Mouse (Mus musculus): ENCODE results near the gene Ptgdr.
"Not testable (repeated sequence)": the region's sequence is repeated elsewhere in the genome, so short reads cannot be mapped to it uniquely, and the experiment has no call there.

The Ptgdr gene

GRCm38 (mm10) chr14:44858868-44859613 lies at the start of gene Ptgdr:
Gene Ptgdr (minus strand): TSS chr14:44859375.
- DNase-seq (ENCODE audit: low spot score in 2 of 2): no peak

GRCm38 (mm10) chr14:44907774-44908173 lies 48.6 kb upstream of the Ptgdr start:
- no peak for DNase-seq (ENCODE audit: low spot score in 2 of 2)

DNA sequence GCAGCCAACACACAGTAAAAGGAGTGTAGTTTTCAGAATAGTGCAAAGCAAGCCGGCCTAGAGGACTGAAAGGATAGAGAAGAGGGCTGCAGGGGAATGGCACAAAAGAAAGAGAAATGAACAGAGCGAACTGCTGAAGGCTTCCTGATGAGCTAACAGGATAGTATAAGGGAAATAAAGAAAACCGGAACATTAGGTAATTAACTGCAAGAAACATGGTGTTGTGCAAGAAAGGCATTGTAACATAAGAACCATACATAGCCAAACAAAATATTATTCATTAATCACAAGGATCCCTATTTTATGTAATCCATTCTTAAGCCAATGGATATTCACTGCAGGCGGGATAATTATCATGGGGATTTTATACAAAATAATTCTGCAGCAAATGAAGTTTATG lies 45.0 kb upstream of the Ptgdr start:
- no peak for DNase-seq (ENCODE audit: low spot score in 2 of 2)

DNA sequence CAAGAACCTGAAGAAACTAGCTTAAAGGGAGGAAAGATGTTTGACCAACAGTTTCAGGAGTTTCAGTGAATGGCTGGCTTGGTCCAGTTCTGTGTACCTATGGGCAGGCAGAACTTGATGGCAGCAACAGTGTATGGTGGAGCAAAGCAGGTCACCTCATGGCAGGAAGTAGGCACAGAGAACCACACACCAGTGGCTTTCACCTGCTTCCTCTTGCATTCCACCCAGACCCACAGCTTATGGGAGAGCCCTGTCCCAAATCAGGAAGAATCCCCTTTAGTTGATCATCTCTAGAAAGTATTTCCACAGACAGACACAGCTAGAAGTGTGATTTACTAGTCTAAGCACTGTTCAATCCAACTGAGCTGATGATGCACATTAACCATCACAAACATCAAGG lies 42.6 kb upstream of the Ptgdr start:
- not testable (repeated sequence) for DNase-seq (ENCODE audit: low spot score in 2 of 2)

- DNase-seq (ENCODE audit: low spot score in 2 of 2): no peak
Observed at GRCm38 (mm10) chr14:44891387-44892132, 32.4 kb upstream of the Ptgdr start.

GRCm38 (mm10) chr14:44869686-44870085 lies 10.5 kb upstream of the Ptgdr start:
- DNase-seq (ENCODE audit: low spot score in 2 of 2): peak in 1 of 2 experiments; percentile 52

GRCm38 (mm10) chr14:44865661-44866060 lies 6.5 kb upstream of the Ptgdr start:
- peak in 1 of 2 experiments; percentile 22 for DNase-seq (ENCODE audit: low spot score in 2 of 2)

DNA sequence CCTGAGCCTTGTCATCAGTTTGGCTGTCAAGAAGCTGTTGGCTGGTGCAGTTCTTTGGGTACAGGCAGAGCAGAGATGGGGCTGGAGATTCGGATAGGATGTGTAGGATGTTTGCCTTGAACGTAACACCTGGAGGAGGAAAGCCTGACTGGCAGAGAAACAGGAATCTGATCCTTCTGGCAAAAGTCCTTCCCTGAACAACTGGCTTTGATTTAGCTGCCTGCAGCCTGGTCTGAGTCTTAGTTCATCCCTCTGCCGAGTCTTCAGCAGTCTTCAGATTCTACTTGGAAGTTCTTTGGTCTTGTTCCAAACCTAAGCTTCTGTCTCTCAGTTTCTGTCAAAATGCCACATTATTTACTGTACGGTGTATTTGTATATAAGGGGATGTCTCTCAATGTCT lies 3.9 kb upstream of the Ptgdr start:
- no peak for DNase-seq (ENCODE audit: low spot score in 2 of 2)

DNA sequence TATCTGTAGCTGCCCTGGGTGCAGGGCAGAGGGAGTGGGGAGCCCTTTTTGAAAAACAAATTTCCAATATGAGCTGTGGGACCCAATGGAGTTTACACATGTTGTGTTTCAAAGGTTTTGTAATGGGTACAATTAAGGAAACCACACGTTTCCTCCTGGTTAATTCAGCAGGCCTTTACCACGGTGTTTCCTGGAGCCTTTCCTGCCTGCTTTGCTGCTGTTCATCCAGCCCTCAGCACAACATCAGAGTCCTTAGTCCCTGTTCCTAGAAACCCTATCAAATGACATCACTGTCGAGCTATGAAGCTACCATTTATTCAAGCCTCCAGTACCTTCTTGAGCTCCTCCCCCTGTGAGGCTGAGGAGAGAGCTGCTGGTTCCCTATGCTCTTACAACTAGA lies 2.0 kb upstream of the Ptgdr start:
- no peak for DNase-seq (ENCODE audit: low spot score in 2 of 2)

GRCm38 (mm10) chr14:44858372-44858771 lies 803 bp downstream of the Ptgdr start:
- no peak for DNase-seq (ENCODE audit: low spot score in 2 of 2)

- not testable (repeated sequence) for DNase-seq (ENCODE audit: low spot score in 2 of 2)
Observed at GRCm38 (mm10) chr14:44850637-44851036, 8.5 kb downstream of the Ptgdr start.

GRCm38 (mm10) chr14:44847740-44848139 lies 11.4 kb downstream of the Ptgdr start:
- no peak for DNase-seq (ENCODE audit: low spot score in 2 of 2)

DNA sequence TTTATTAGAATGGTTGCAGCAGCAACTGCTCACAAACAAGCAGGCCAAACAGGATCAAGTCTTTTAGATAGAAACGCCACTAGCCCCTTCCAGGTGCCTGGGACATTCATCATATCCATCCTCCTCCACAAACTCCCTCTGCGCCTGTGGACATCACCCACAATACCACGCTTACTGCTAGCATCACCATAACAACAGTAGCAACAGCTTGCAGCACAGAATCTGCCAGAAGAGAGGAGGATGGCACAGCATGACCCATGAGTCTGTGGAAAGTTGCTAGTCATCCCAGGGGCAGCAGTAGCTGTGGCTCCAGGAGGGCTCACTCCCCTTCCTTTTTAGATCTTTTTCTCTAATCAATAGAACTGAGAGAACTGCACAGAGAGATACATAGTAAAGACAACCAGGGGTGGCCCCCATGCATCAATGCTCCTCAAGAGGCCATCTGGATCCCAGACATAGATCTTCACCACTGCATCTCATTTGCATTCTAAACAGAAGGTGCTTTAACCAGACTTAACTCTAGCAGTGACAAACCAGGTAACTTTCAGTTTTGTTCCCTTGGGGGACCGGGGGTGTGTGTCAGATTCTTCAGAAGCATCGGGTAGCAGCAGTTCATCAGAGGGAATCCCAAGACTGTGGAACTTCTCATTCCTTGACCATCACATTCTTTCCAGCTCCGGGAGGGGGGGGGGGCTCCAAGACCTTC lies 12.5 kb downstream of the Ptgdr start:
- no peak for DNase-seq (ENCODE audit: low spot score in 2 of 2)

DNA sequence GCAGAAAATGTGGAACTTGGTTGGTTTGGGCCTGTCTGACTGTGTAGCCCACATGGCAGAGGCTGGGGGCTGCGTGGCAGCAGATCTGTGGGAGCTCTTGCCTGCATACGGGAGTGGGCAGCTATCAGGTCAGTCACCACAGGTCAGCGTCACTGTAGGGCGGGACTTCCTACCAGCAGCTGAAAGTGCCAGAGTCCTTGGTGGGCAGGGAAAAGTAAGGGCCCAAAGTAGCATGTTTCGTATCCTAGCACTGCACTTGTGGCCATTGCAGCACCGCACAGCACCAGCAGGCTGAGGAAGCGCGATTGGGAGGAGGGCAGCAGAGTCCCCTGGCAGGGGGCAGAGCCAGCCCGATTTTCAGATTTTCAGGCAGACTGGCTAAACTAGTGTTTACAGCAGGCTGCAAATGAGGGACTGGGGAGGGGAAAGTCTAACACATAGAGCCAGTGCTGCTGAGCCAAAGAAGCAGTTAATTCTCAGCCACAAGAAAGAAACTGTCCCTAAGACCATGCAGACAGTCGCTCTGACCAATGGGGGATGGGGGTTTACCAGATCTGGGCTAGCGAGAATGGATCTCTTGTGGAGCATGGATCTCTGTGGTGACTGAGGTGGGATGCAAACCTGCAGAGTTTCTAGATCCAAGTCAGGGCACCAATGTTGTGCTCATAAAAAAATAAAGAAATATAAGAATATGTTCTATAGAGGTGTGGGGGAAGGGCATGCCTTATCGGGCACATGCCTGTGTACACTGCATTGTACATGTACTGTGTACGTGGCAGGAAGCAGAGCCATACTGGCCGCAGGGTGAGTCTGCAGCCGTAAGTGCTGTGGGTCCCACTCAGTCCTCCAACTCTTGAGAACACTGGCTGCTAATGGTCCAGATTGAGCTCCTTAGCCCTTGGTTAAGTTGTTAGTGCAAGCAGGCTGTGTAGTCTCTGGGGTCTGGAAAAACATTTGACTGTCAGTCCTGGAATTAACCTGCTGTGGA lies 15.1 kb downstream of the Ptgdr start:
- DNase-seq (ENCODE audit: low spot score in 2 of 2): no peak

GRCm38 (mm10) chr14:44838685-44839084 lies 20.5 kb downstream of the Ptgdr start:
- no peak for DNase-seq (ENCODE audit: low spot score in 2 of 2)

- DNase-seq (ENCODE audit: low spot score in 2 of 2): no peak
Observed at GRCm38 (mm10) chr14:44835132-44835531, 24.0 kb downstream of the Ptgdr start.

GRCm38 (mm10) chr14:44834134-44834533 lies 25.0 kb downstream of the Ptgdr start:
- DNase-seq (ENCODE audit: low spot score in 2 of 2): not testable (repeated sequence)

DNA sequence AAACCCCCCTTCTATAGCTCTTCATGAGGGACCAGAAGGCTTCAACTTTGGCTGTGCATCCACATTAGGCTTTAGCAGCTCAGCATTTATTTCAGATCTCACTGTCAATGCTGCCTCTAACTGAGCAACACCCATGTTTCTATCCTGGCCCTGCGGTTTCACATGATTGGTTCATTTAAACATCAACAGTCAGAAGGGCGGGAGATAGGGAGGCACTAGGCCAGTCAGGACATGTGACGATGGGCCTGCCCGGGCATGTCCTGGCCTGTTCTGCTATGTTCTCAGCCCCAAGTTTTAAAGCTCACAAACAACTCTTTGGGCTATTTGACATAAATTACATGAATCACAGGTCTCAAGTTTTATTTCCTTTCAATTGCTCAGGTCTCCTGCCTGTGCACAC lies 26.1 kb downstream of the Ptgdr start:
- DNase-seq (ENCODE audit: low spot score in 2 of 2): not testable (repeated sequence)

GRCm38 (mm10) chr14:44827736-44828135 lies 31.4 kb downstream of the Ptgdr start:
- no peak for DNase-seq (ENCODE audit: low spot score in 2 of 2)

DNA sequence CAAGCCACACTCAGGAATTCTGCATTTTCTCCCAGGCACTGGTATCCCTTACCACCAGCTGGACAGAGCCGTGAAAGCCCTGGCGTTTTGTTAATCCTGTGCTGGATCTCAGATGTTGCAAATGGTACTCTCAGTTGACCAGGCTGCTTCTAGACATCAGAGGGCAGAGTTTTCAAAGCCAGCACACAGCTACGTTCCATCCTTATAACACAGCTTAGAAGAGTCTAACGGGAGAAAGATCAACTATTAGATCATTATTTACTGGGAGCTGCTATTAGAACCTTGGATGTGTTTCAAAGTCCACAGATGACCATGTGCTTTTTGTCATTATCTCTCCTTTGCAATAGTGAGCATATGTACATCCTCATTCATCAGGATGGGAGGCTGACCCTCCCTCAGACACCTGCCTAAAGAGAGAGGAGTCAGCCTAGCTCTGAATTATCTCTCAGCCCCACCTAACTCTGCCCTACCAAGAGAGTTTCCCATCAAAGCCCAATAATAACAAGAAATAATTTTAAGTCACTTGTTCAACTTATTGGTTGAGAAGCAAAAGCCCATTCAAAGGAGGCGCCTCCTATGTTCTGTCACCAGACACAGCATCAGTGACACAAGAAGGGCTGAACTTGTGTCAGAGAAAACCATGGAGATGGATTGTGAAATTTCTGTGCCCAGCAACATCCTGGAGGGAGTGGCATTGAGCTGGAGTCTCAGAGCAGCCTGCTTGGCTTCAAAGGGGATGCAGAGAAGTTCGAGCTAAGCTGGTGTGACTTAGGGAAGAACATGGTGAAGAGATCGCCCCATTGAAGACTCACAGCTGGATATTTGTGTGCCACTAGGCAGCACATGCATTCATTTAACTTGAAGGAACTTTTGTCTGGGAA lies 37.8 kb downstream of the Ptgdr start:
- DNase-seq (ENCODE audit: low spot score in 2 of 2): no peak

Measured in urinary bladder, postnatal 36 days (tissue).